Mouse (Mus musculus): ENCODE results near the gene Hcn4.

- TF ChIP-seq CTCF (IDR thresholded peaks at IDR 0.05; ENCODE audit: low read depth, low read length) (no peak), POLR2A (IDR thresholded peaks at IDR 0.05; ENCODE audit: insufficient read depth, low read length) (no peak)
Observed at GRCm38 (mm10) chr9:58837174-58837573, 14.0 kb downstream of the Hcn4 start.
